Mouse (Mus musculus): ENCODE results near the gene Alg2. TPM values are rescaled to one million over a fixed set of nuclear protein-coding genes. Genes with fewer than 3 reads are reported as not detected.

Alg2 gene
- polyA plus RNA-seq, 1 experiment from 2014 or later: 48.1 TPM

DNA sequence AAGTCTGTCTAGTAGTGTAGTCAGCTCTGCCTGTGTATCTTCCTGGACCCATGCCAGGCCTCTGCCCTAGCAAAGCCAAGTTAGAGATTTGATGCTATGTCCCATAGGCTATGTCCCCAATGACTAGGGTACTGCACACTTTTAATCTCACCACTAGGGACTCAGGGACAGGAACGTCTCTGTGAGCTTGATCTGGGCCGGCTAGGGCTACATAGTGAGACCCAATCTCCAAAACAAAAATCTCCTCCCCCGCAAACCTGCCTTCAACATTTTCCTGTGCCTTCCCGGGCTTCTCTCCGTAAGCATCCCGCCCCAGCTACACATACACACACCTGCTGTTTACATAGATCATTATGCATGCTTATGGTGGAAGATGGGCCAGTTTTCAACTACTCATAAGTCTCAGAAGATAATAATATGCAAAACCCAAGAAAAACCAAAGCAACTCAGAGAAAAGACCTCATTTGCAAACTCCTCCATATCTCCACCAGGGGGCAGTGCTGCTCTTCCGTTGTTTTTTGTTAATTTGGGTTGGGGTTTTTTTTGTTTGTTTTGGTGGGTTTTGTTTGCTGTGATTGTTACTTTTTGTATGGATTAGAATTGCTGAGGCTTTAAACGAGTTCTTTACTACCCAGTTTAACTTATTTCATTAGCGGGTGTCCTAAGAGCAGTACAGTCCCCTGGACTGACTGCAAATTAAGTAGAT is 54.7 kb downstream of the Alg2 start:
- no peak overlapping the region for H3K4me2 ChIP-seq (ENCODE audit: low read length)

DNA sequence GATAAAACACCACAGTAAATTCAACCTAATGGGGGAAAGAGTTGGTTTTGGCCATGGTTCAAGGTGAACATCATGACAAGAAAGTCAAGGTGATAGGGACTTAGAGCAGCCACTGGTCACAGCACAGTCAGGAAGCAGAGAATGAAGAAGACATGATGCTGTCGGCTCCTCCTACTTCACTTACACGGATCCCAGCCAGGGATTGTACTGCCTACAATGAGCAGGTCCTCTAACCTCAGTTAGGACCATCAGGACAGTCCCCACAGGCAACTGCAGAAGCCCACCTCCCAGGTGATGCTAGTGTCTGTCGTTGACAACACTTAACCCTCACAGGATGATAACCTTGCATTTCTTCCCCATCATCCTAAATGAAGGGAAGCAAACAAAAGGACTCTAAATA is 56.3 kb downstream of the Alg2 start:
- TF ChIP-seq CTCF (IDR thresholded peaks at IDR 0.05; ENCODE audit: low read depth): no peak
- H3K4me2 ChIP-seq (ENCODE audit: low read length): no peak overlapping the region
- WGBS: 67% methylated on average over 3 of the region's 3 CpGs
- H3K27ac ChIP-seq: no peak overlapping the region
- no peaks in the 10 kb centered on the region for H3K9me3 ChIP-seq (replicated peaks; ENCODE audit: low read length)
- ATAC-seq (replicated peaks; ENCODE audit: low FRiP score, low read depth) (no peak), DNase-seq (ENCODE audit: low spot score) (no peak)
- no peaks in the 10 kb centered on the region for H3K27me3 ChIP-seq (ENCODE audit: insufficient read depth, low read length)
- H3K9ac ChIP-seq (ENCODE audit: low read depth, low read length): no peak overlapping the region
- no peaks in the 10 kb centered on the region for H3K4me1 ChIP-seq (replicated peaks; ENCODE audit: insufficient read depth, low read length)
- H3K4me3 ChIP-seq (replicated peaks; ENCODE audit: low read depth, low read length): no peak overlapping the region
- H3K36me3 ChIP-seq (ENCODE audit: insufficient read depth, low read length): no peaks in the 10 kb centered on the region

More for the DNA sequence above, 54.7 kb downstream of the Alg2 start:
- Histone ChIP-seq H3K4me1 (replicated peaks; ENCODE audit: insufficient read depth, low read length) (no peaks in the 10 kb centered on the region), H3K27ac (no peak overlapping the region), H3K4me3 (replicated peaks; ENCODE audit: low read depth, low read length) (no peak overlapping the region), H3K9me3 (replicated peaks; ENCODE audit: low read length) (no peaks in the 10 kb centered on the region), H3K27me3 (ENCODE audit: insufficient read depth, low read length) (no peaks in the 10 kb centered on the region), H3K9ac (ENCODE audit: low read depth, low read length) (no peak overlapping the region), H3K36me3 (ENCODE audit: insufficient read depth, low read length) (no peaks in the 10 kb centered on the region)
- ATAC-seq (replicated peaks; ENCODE audit: low FRiP score, low read depth) (peak; percentile 63; the same call in 1 of the 2 replicates), DNase-seq (ENCODE audit: low spot score) (peak; percentile 64)
- WGBS: 23% methylated on average over 9 of the region's 9 CpGs
- peak; percentile 92 for TF ChIP-seq CTCF (IDR thresholded peaks at IDR 0.05; ENCODE audit: low read depth)

Other genes with a start within 250 kb of the Alg2 start
- gene Tgfbr1, start 121.1 kb downstream of the Alg2 start, polyA plus RNA-seq (2015; fragmentation: Nextera tagmentation; extraction: Ambion mirVana): 25.9 and 26.2 TPM in 2 replicates
- gene Sec61b, start 325 bp upstream of the Alg2 start, polyA plus RNA-seq (2015; fragmentation: Nextera tagmentation; extraction: Ambion mirVana): 421 and 445 TPM in 2 replicates

Data from kidney, postnatal 0 days (tissue).